Mouse (Mus musculus) stomach, postnatal 0 days (tissue): Measurements from ENCODE around the gene Slc4a4. TPM values are rescaled to one million over a fixed set of nuclear protein-coding genes. Genes with fewer than 3 reads are reported as not detected.

ENCODE experiments used
- ATAC-seq: fragments of 200-750 bp; cut with Nextera tagmentation; 2 replicates; pipeline ENCODE4 v1.8.0; 2017; ENCODE audit not compliant: low FRiP score, low TSS enrichment
- DNase-seq: peaks from one replicate; pipeline ENCODE4 v3.0.0-alpha.2; 2016; ENCODE audit warnings: low spot score
- H3K27ac ChIP-seq: fragments of 300-500 bp; sonication (generic); replicated peaks from 2 replicates; pipeline ENCODE4 v1.5.1; 2014; ENCODE audit warnings: mild to moderate bottlenecking, control low read depth
- H3K27me3 ChIP-seq: fragments of 300-500 bp; sonication (generic); 2 replicates; pipeline ENCODE4 v1.6.1; 2014; ENCODE audit warnings: low read length; ENCODE audit not compliant: control insufficient read depth, insufficient read depth
- H3K36me3 ChIP-seq: fragments of 300-500 bp; sonication (generic); 2 replicates; pipeline ENCODE4 v1.6.1; 2014; ENCODE audit warnings: low read length, mixed read lengths; ENCODE audit not compliant: control insufficient read depth, insufficient read depth
- H3K4me1 ChIP-seq: fragments of 300-500 bp; sonication (generic); replicated peaks from 2 replicates; pipeline ENCODE4 v1.6.1; 2014; ENCODE audit warnings: antibody characterized with exemption; ENCODE audit not compliant: control insufficient read depth, insufficient read depth
- H3K4me2 ChIP-seq: fragments of 300-500 bp; sonication (generic); replicated peaks from 2 replicates; pipeline ENCODE4 v1.6.1; 2014; ENCODE audit warnings: low read depth, mild to moderate bottlenecking, control low read depth, moderate library complexity
- H3K4me3 ChIP-seq: fragments of 300-500 bp; sonication (generic); 2 replicates; pipeline ENCODE4 v1.5.1; 2014; ENCODE audit warnings: low read depth, low read length, control low read depth
- H3K9ac ChIP-seq: fragments of 300-500 bp; sonication (generic); 2 replicates; pipeline ENCODE4 v1.6.1; 2014; ENCODE audit warnings: mild to moderate bottlenecking, low read length, control low read depth, mixed read lengths
- H3K9me3 ChIP-seq: fragments of 300-500 bp; sonication (generic); 2 replicates; pipeline ENCODE4 v1.6.1; 2016; ENCODE audit warnings: low read length; ENCODE audit not compliant: control insufficient read depth
- CTCF ChIP-seq: IDR thresholded peaks from 2 replicates; pipeline ENCODE4 v1.5.1; 2016; ENCODE audit warnings: antibody characterized with exemption, low read depth, mild to moderate bottlenecking, moderate library complexity
- EP300 ChIP-seq: optimal IDR thresholded peaks from 2 replicates; pipeline ENCODE3; 2016; ENCODE audit warnings: antibody characterized with exemption
- WGBS: fragments of 180-500 bp; shearing (Covaris S2); extraction: QIAGEN DNeasy Blood & Tissue Kit; methylation state at CpG from one replicate; pipeline ENCODE4 v1.1.7; 2014; 5-methylcytosine and 5-hydroxymethylcytosine counted together
- polyA plus RNA-seq: library from polyadenylated mRNA; unstranded; fragments of >200 nt; fragmentation: Nextera tagmentation; extraction: Ambion mirVana; gene quantifications from 2 replicates; pipeline ENCODE4 v1.2.1, GENCODE M21; 2015

Slc4a4 gene
- polyA plus RNA-seq, 1 experiment from 2014 or later: 6.3 TPM

DNA sequence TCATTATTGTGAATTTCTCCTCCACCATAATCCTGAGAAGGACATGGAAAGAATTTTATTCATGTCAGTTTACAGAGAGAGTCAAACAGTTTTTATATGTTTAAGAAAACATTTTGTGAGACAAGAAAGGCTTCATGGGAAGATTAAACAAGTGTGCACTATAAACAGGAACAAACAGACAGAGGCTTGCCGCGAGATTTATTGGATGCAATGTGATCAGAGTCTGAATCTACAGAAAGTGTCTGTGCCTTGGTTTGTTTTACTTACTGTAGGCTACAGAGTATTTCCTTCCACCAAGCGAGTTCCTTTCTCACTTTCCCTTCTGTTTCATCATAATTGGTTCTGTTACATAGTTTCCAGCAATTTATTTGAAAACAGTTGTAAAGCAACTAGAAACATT is 264.5 kb downstream of the Slc4a4 start:
- no peaks in the 10 kb centered on the region for H3K9me3 ChIP-seq
- no peaks in the 10 kb centered on the region; the same call in 1 of the 2 replicates for H3K4me1 ChIP-seq
- no peak for TF ChIP-seq CTCF
- H3K9ac ChIP-seq: no peak overlapping the region
- H3K27ac ChIP-seq: no peak overlapping the region
- H3K27me3 ChIP-seq: no peaks in the 10 kb centered on the region
- no peak for ATAC-seq
- WGBS: 38% methylated on average over 3 of the region's 3 CpGs
- no peak for DNase-seq
- no peak overlapping the region for H3K4me3 ChIP-seq
- no peak overlapping the region for H3K4me2 ChIP-seq
- H3K36me3 ChIP-seq: no peaks in the 10 kb centered on the region

DNA sequence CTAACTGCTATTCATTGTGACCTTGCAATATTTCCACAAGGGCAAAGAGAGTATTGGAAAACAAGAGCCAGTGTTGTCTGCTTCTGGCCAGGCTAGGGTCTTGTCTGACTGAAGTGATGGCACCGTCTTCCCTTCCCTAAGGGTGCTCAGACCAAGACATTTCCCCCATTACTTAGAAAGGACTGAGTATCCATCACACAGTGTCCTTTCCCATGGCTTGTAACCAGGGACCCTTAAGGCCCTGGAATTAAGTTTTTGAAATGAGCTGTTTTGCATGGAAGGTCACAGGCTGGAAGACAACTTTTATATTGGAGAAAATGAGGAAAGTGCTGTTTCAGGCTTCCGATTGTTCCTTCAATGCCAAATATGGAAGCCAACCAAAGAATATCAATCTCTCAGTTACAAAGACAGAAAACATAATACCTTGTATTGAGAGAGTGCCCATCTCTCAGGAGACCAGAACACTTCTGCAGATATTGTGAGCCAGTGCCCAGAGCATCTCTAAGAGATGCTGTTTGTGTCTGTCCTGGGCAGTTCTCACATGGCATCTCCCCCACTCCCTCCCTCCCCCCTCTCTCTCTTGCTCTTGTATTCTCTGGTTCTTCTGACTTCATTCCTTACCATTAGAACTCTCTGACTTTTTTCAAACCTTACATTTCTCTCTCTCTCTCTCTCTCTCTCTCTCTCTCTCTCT is 284.6 kb downstream of the Slc4a4 start:
- Histone ChIP-seq H3K36me3 (no peaks in the 10 kb centered on the region), H3K27ac (no peak overlapping the region), H3K4me3 (no peak overlapping the region), H3K27me3 (no peaks in the 10 kb centered on the region), H3K9ac (no peak overlapping the region), H3K4me1 (no peaks in the 10 kb centered on the region), H3K4me2 (no peak overlapping the region), H3K9me3 (no peaks in the 10 kb centered on the region)
- 95% methylated on average over 2 of the region's 2 CpGs for WGBS
- DNase-seq (no peak), ATAC-seq (no peak)
- TF ChIP-seq EP300 (no peak), CTCF (no peak)

DNA sequence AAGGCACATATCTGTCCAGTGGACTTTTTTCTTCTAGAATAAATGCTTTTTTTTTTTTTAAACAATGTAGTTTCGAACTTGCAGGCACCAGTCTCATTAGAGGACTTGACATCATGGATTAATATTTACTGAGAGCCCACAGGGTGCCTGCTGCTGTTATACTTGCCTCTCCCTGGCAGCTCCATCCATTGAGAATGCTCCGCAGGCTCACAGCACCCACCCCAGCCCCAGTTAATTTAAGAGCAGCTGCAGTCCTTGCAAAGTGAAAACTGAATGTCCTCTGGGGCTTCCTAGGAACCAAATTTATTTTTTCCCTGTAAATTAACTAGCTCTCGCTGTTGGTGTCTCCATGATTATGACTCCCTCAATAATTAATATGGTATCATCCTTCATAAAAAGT is 303.4 kb downstream of the Slc4a4 start:
- Histone ChIP-seq H3K27ac (no peak overlapping the region), H3K9ac (no peak overlapping the region), H3K27me3 (no peaks in the 10 kb centered on the region), H3K4me3 (no peak overlapping the region), H3K9me3 (no peaks in the 10 kb centered on the region), H3K4me2 (no peak overlapping the region), H3K4me1 (no peaks in the 10 kb centered on the region), H3K36me3 (no peaks in the 10 kb centered on the region)
- TF ChIP-seq EP300: no peak
- no peak for TF ChIP-seq CTCF
- DNase-seq (no peak), ATAC-seq (no peak)
- 59% methylated on average over 3 of the region's 3 CpGs for WGBS

GRCm38 (mm10) chr5:89194654-89195053 is 308.0 kb downstream of the Slc4a4 start:
- 91% methylated on average over 3 of the region's 3 CpGs for WGBS
- ATAC-seq (no peak), DNase-seq (no peak)
- Histone ChIP-seq H3K9ac (no peak overlapping the region), H3K9me3 (no peaks in the 10 kb centered on the region), H3K27me3 (no peaks in the 10 kb centered on the region), H3K4me3 (no peak overlapping the region), H3K4me1 (no peaks in the 10 kb centered on the region), H3K4me2 (no peak overlapping the region), H3K36me3 (no peaks in the 10 kb centered on the region), H3K27ac (no peak overlapping the region)
- no peak for TF ChIP-seq CTCF
- TF ChIP-seq EP300: no peak

- no peak overlapping the region for H3K27ac ChIP-seq
- H3K36me3 ChIP-seq: no peaks in the 10 kb centered on the region
- H3K9me3 ChIP-seq: no peaks in the 10 kb centered on the region
- no peak for TF ChIP-seq CTCF
- TF ChIP-seq EP300: no peak
- H3K4me2 ChIP-seq: no peak overlapping the region
- no peak for DNase-seq
- 40% methylated on average over 2 of the region's 2 CpGs for WGBS
- H3K4me1 ChIP-seq: no peaks in the 10 kb centered on the region
- no peaks in the 10 kb centered on the region for H3K27me3 ChIP-seq
- no peak overlapping the region for H3K4me3 ChIP-seq
- no peak overlapping the region for H3K9ac ChIP-seq
- ATAC-seq: no peak
These were observed 311.9 kb downstream of the Slc4a4 start for GRCm38 (mm10) chr5:89198501-89198900.

GRCm38 (mm10) chr5:89209973-89210703 is 323.5 kb downstream of the Slc4a4 start:
- 65% methylated on average over 7 of the region's 7 CpGs for WGBS
- DNase-seq (no peak), ATAC-seq (no peak)
- Histone ChIP-seq H3K4me1 (no peaks in the 10 kb centered on the region), H3K36me3 (no peaks in the 10 kb centered on the region), H3K27ac (no peak overlapping the region), H3K9me3 (no peaks in the 10 kb centered on the region), H3K4me2 (no peak overlapping the region), H3K4me3 (no peak overlapping the region), H3K27me3 (no peaks in the 10 kb centered on the region), H3K9ac (no peak overlapping the region)
- TF ChIP-seq EP300 (no peak), CTCF (no peak)
